Mouse (Mus musculus): Measurements from ENCODE around the gene Prss2. TPM values are rescaled to one million over a fixed set of nuclear protein-coding genes. Genes with fewer than 3 reads are reported as not detected.

The Prss2 gene
- polyA plus RNA-seq (2015; fragmentation: Nextera tagmentation; extraction: Ambion mirVana) = 28.5 and 81.9 TPM in 2 replicates

DNA sequence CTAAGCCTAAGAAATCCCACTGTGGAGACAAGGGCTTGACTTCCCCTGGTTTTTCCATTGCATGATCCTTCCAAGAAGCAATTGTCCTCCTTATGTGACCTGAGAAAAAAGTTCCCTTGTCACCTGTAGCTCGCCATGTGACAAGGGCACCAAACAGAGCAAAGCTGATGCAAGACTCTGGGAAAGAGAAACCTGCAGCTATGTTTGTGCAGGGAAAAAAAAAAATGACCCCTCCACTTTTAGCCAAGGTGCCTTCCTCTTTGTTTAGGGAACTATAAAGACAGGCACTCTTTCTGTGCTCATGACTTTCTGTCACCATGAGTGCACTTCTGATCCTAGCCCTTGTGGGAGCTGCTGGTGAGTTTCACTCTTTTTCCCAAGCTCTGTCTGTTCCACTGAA, at the start of gene Prss2:
Gene Prss2, plus strand, starts transcription at position 301 of the 400 bp plus-strand sequence.

Other genes starting within 250 kb of the Prss2 start
- gene Try4, start 219.5 kb upstream of the Prss2 start, polyA plus RNA-seq (2015; fragmentation: Nextera tagmentation; extraction: Ambion mirVana) = 24.9 and 87.6 TPM in 2 replicates
- 54.4 and 181 TPM in 2 replicates for gene Try5, start 204.9 kb upstream of the Prss2 start, polyA plus RNA-seq (2015; fragmentation: Nextera tagmentation; extraction: Ambion mirVana)
- 10.3 and 37.8 TPM in 2 replicates for gene Try10, start 167.7 kb upstream of the Prss2 start, polyA plus RNA-seq (2015; fragmentation: Nextera tagmentation; extraction: Ambion mirVana)
- 11.8 and 54.9 TPM in 2 replicates for gene Prss3, start 144.1 kb upstream of the Prss2 start, polyA plus RNA-seq (2015; fragmentation: Nextera tagmentation; extraction: Ambion mirVana)
- gene Gm5771, start 129.4 kb upstream of the Prss2 start, polyA plus RNA-seq (2015; fragmentation: Nextera tagmentation; extraction: Ambion mirVana) = 18.9 and 83.1 TPM in 2 replicates
- 8.0 and 40.8 TPM in 2 replicates for gene Gm10334, start 75.6 kb upstream of the Prss2 start, polyA plus RNA-seq (2015; fragmentation: Nextera tagmentation; extraction: Ambion mirVana)
- gene Prss1, start 62.9 kb upstream of the Prss2 start, polyA plus RNA-seq (2015; fragmentation: Nextera tagmentation; extraction: Ambion mirVana) = 20.1 and 83.0 TPM in 2 replicates
- gene Ephb6, start 83.7 kb downstream of the Prss2 start, polyA plus RNA-seq (2015; fragmentation: Nextera tagmentation; extraction: Ambion mirVana) = 1.6 and 3.6 TPM in 2 replicates
- gene Trpv6, start 114.6 kb downstream of the Prss2 start, polyA plus RNA-seq (2015; fragmentation: Nextera tagmentation; extraction: Ambion mirVana) = 0.06 TPM in 1 of 2 replicates, not detected in the other
- gene Trpv5, start 159.0 kb downstream of the Prss2 start, polyA plus RNA-seq (2015; fragmentation: Nextera tagmentation; extraction: Ambion mirVana) = 0.05 and 0.13 TPM in 2 replicates
- 0.23 TPM in 1 of 2 replicates, not detected in the other for gene Llcfc1, start 162.6 kb downstream of the Prss2 start, polyA plus RNA-seq (2015; fragmentation: Nextera tagmentation; extraction: Ambion mirVana)
- gene Kel, start 182.6 kb downstream of the Prss2 start, polyA plus RNA-seq (2015; fragmentation: Nextera tagmentation; extraction: Ambion mirVana) = 134 and 147 TPM in 2 replicates

Measured in spleen, postnatal 0 days (tissue).